Mouse (Mus musculus): ENCODE data around the gene Ptgdr.

- TF ChIP-seq CTCF (IDR thresholded peaks at IDR 0.05; ENCODE audit: low read depth, low read length), result no peak
- TF ChIP-seq POLR2A (IDR thresholded peaks at IDR 0.05; ENCODE audit: borderline replicate concordance, low read depth, low read length), result no peak
Measured at GRCm38 (mm10) chr14:44827736-44828135, 31.4 kb downstream of the Ptgdr start.

Measured in bone marrow macrophage, adult 2 months (primary cell).